Mouse (Mus musculus) brain, embryonic 18.5 days (tissue): Measurements from ENCODE around the gene Prb1.
"Not testable (repeated sequence)": the region's sequence is repeated elsewhere in the genome, so short reads cannot be mapped to it uniquely, and the experiment has no call there.

Experiments used
- DNase-seq: peaks from one replicate; pipeline ENCODE4 v3.0.0-alpha.2; 2012; ENCODE audit warnings: low read depth, low spot score

The Prb1 gene

GRCm38 (mm10) chr6:132210421-132210820, at the start of gene Prb1:
Gene Prb1 (minus strand): TSS chr6:132210521.
- not testable (repeated sequence) for DNase-seq
